Mouse (Mus musculus) embryonic fibroblast, embryonic 13.5 days (primary cell): ENCODE measurements around the gene Adgre4.

ENCODE experiments used
- CTCF ChIP-seq: IDR thresholded peaks from 2 replicates; pipeline ENCODE4 v1.5.1; 2011; ENCODE audit warnings: mild to moderate bottlenecking, control low read depth, low read length, moderate library complexity, borderline replicate concordance; ENCODE audit not compliant: insufficient read depth
- POLR2A ChIP-seq: IDR thresholded peaks from 2 replicates; pipeline ENCODE4 v1.6.1; 2011; ENCODE audit warnings: low read depth, mild to moderate bottlenecking, control low read depth, low read length, moderate library complexity

- TF ChIP-seq POLR2A: no peak
- TF ChIP-seq CTCF: no peak
Observed at GRCm38 (mm10) chr17:55877184-55877583, 127.4 kb downstream of the Adgre4 start.
